8 mouse cellular contexts compared by ENCODE assay signal in the genomic region with DNA sequence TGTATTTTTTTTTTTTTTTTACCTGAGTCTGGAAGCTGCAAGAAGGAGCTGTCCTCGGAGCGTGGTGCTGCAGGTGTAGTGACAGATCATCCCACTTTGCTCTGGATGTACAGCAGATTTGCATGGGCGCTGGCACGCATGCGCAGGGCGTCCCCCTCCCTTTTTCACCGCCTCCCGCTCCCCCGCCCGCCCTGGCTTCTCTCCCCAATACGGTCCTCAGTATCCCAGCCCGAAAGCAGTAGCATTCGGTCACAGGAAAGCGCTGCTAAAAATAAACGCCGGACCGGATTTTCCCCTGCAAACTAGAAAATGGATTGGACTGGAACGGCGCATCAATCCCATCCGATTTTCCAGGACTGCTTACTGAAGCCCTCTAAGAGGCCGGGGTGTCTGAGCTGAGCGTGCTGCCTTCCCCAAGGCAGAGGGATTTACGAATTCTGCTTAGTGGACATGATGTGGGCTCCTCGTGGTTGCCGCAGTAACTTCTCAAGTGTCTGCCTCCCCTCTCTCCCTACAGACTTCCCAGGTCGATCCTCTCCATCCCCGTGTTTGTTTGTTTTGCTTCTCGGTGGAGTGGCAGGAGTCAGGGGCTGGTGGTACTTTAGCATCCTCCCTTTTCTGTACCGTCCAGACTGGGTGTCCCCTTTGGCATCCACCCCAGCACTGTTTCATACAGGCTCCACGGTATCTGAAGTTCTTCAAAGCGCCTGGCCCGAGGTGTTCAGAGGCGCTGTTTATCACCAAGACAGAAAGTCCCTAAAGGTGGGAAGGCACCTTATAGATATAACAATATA. TPM values are rescaled to one million over a fixed set of nuclear protein-coding genes. Genes with fewer than 3 reads are reported as not detected.
DNase-seq lines count a peak whose midpoint lies in the region; ATAC-seq and TF ChIP-seq lines count a peak whose summit lies in the region.

No protein-coding gene starts in this region.

- no peak overlapping the region for H3K9ac ChIP-seq in lung, embryonic 15.5 days
- peak overlapping the region; percentile 52 for H3K9ac ChIP-seq in forebrain, embryonic 12.5 days
- H3K9ac ChIP-seq in heart, postnatal 0 days (replicated peaks; ENCODE audit: low read depth, low read length), result no peak overlapping the region
- no peak overlapping the region for H3K9ac ChIP-seq in liver, embryonic 11.5 days (ENCODE audit: low read depth, low read length)

- no peak overlapping the region for H3K27ac ChIP-seq in lung, embryonic 15.5 days
- H3K27ac ChIP-seq in forebrain, embryonic 12.5 days, result 0 out of 2 replicates have a peak overlapping the region, but pooled peaks have one; percentile 38
- no peak overlapping the region for H3K27ac ChIP-seq in heart, postnatal 0 days (ENCODE audit: low read depth)
- no peak overlapping the region for H3K27ac ChIP-seq in liver, embryonic 11.5 days (ENCODE audit: low read depth, low read length)

- H3K9me3 ChIP-seq in lung, embryonic 15.5 days, result no peaks in the 10 kb centered on the region
- H3K9me3 ChIP-seq in forebrain, embryonic 12.5 days, result no peaks in the 10 kb centered on the region
- H3K9me3 ChIP-seq in heart, postnatal 0 days (replicated peaks; ENCODE audit: control insufficient read depth, low read length), result no peaks in the 10 kb centered on the region
- H3K9me3 ChIP-seq in liver, embryonic 11.5 days (ENCODE audit: control insufficient read depth, low read length), result no peaks in the 10 kb centered on the region

- H3K4me1 ChIP-seq in lung, embryonic 15.5 days, result 0 out of 2 replicates have a peak, but pooled peaks cover 4% of the 10 kb centered on the region
- 0 out of 2 replicates have a peak, but pooled peaks cover 2% of the 10 kb centered on the region for H3K4me1 ChIP-seq in forebrain, embryonic 12.5 days
- no peaks in the 10 kb centered on the region; the same call in 1 of the 2 replicates for H3K4me1 ChIP-seq in heart, postnatal 0 days (ENCODE audit: control insufficient read depth, insufficient read depth)
- H3K4me1 ChIP-seq in liver, embryonic 11.5 days (replicated peaks; ENCODE audit: control insufficient read depth, insufficient read depth, low read length), result no peaks in the 10 kb centered on the region; the same call in 1 of the 2 replicates

- H3K27me3 ChIP-seq in lung, embryonic 15.5 days, result peaks cover 5% of the 10 kb centered on the region
- H3K27me3 ChIP-seq in forebrain, embryonic 12.5 days, result no peaks in the 10 kb centered on the region
- H3K27me3 ChIP-seq in heart, postnatal 0 days (ENCODE audit: control insufficient read depth, insufficient read depth, low read length), result no peaks in the 10 kb centered on the region
- no peaks in the 10 kb centered on the region for H3K27me3 ChIP-seq in liver, embryonic 11.5 days (replicated peaks; ENCODE audit: control insufficient read depth, insufficient read depth, low read length)

- TF ChIP-seq CTCF in heart, postnatal 0 days (IDR thresholded peaks at IDR 0.05; ENCODE audit: low read depth), result no peak

- peak overlapping the region; percentile 54 for H3K4me2 ChIP-seq in lung, embryonic 15.5 days
- peak overlapping the region; percentile 81 for H3K4me2 ChIP-seq in forebrain, embryonic 12.5 days
- H3K4me2 ChIP-seq in heart, postnatal 0 days (ENCODE audit: low read depth, low read length), result peak overlapping the region; percentile 63
- H3K4me2 ChIP-seq in liver, embryonic 11.5 days, result peak overlapping the region; percentile 56

- under 1% methylated on average over 33 of the region's 33 CpGs for WGBS in lung, embryonic 15.5 days
- under 1% methylated on average over 33 of the region's 33 CpGs for WGBS in forebrain, embryonic 12.5 days
- WGBS in heart, postnatal 0 days, result 2% methylated on average over 33 of the region's 33 CpGs
- 2% methylated on average over 33 of the region's 33 CpGs for WGBS in liver, embryonic 11.5 days

- no peak for TF ChIP-seq EP300 in heart, postnatal 0 days (IDR thresholded peaks at IDR 0.05; ENCODE audit: low read depth)

- H3K36me3 ChIP-seq in lung, embryonic 15.5 days, result no peaks in the 10 kb centered on the region
- H3K36me3 ChIP-seq in forebrain, embryonic 12.5 days (replicated peaks), result no peaks in the 10 kb centered on the region
- no peaks in the 10 kb centered on the region for H3K36me3 ChIP-seq in heart, postnatal 0 days (replicated peaks; ENCODE audit: control insufficient read depth, insufficient read depth, low read length)
- H3K36me3 ChIP-seq in liver, embryonic 11.5 days (ENCODE audit: control insufficient read depth, insufficient read depth, low read length), result no peaks in the 10 kb centered on the region

- peak overlapping the region; percentile 28 for H3K4me3 ChIP-seq in lung, embryonic 15.5 days
- peak overlapping the region; percentile 42 for H3K4me3 ChIP-seq in forebrain, embryonic 12.5 days (replicated peaks)
- H3K4me3 ChIP-seq in heart, postnatal 0 days (ENCODE audit: low read depth, low read length), result peak overlapping the region; percentile 36
- peak overlapping the region; percentile 32 for H3K4me3 ChIP-seq in liver, embryonic 11.5 days (ENCODE audit: low read depth, low read length)

- ATAC-seq in lung, embryonic 15.5 days (ENCODE audit: borderline replicate concordance, extremely low read depth, low FRiP score, low TSS enrichment), result peak; percentile 90
- peak; percentile 97 for ATAC-seq in forebrain, embryonic 12.5 days (ENCODE audit: low FRiP score)
- peak; percentile 64 for ATAC-seq in heart, postnatal 0 days (ENCODE audit: insufficient read depth, low read depth)
- ATAC-seq in liver, embryonic 11.5 days (replicated peaks; ENCODE audit: low FRiP score), result peak; percentile 64
- no peak for ATAC-seq in granulocyte monocyte progenitor cell, adult 5-6 weeks (replicated peaks; ENCODE audit: poor library complexity, severe bottlenecking)

- DNase-seq in lung, postnatal 25 days (ENCODE audit: low spot score), result no peak
- DNase-seq in heart, postnatal 0 days (ENCODE audit: low spot score), result peak; percentile 52
- DNase-seq in kidney, postnatal 25 days, result peak; percentile 36 to 45
- peak; percentile 69 for DNase-seq in liver, embryonic 11.5 days (ENCODE audit: low spot score)
- DNase-seq in ovary, postnatal 36 days (ENCODE audit: low spot score), result peak; percentile 48

RNA-seq across cellular contexts. Expression of a gene that starts 0.5 kb away (rescaled TPM):
- polyA plus RNA-seq in lung, embryonic 15.5 days (2015; fragmentation: Nextera tagmentation; extraction: Ambion mirVana), result 2.1 and 3.4 TPM in 2 replicates
- polyA plus RNA-seq in forebrain, embryonic 12.5 days (2016; fragmentation: Nextera tagmentation; extraction: Ambion mirVana), result 5.1 and 5.6 TPM in 2 replicates
- 5.2 and 12.8 TPM in 2 replicates for total RNA-seq in heart, postnatal 0 days (2014; rRNA removed; ENCODE audit: low replicate concordance)
- 44.8 and 50.8 TPM in 2 replicates for polyA plus RNA-seq in heart, postnatal 0 days (2015; fragmentation: Nextera tagmentation; extraction: Ambion mirVana)
- polyA plus RNA-seq in liver, embryonic 11.5 days (2014; fragmentation: Nextera tagmentation; extraction: Ambion mirVana), result 1.3 and 1.4 TPM in 2 replicates
- total RNA-seq in granulocyte monocyte progenitor cell, adult 5-6 weeks (2014; fragmentation: Nextera tagmentation), result not detected in 2 replicates
- total RNA-seq in granulocyte monocyte progenitor cell, adult 5-6 weeks (2017), result 0.93 TPM in 1 of 2 replicates, not detected in the other
